Mouse (Mus musculus) lung, adult 2 months (tissue): ENCODE data around the gene Aldh1a3.

Experiments
- CTCF ChIP-seq: fragments of 200-500 bp; IDR thresholded peaks from 2 replicates; pipeline ENCODE4 v1.5.1; 2011; ENCODE audit warnings: mild to moderate bottlenecking, low read length, control low read depth; ENCODE audit not compliant: insufficient read depth
- POLR2A ChIP-seq: fragments of 200-500 bp; IDR thresholded peaks from 2 replicates; pipeline ENCODE4 v1.6.1; 2011; ENCODE audit warnings: low read depth, mild to moderate bottlenecking, control low read depth, low read length, borderline replicate concordance; ENCODE audit errors: extremely low read depth

GRCm38 (mm10) chr7:66427053-66427436 is 272 bp downstream of the Aldh1a3 start:
- TF ChIP-seq POLR2A, result no peak
- no peak for TF ChIP-seq CTCF
